ENCODE assay signal across 15 mouse cellular contexts in the genomic region with DNA sequence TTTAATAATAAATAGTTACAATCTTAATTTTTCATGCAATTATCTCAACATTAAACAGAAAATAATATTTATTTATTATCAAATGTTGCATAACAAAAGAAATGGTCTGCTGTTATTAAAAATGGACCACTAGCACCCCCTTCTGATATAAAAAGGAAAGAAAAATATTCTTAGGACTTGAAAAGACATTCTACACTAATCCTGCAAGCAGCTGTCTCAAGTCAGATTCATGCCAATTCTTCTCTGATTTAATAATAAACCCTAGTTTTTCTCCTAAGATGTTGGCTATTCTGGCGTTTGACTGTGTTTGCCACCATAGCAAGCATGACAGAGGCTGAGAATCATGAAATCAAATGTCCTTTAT.
A peak's percentile ranks its signal among the peaks of the same experiment; 100 is the strongest.
DNase-seq lines count a peak whose midpoint lies in the region; ATAC-seq and TF ChIP-seq lines count a peak whose summit lies in the region.
"Had no signal": no experiment of that assay in that cellular context is flagged by ENCODE, and none has a peak within 500 bp of the region (broad histone marks: within the 10 kb centered on the region; RNA-seq: fewer than 3 reads in every experiment).

No protein-coding gene starts in this region.

- 50% methylated on average over 1 of the region's 1 CpGs for WGBS in hindbrain, embryonic 15.5 days
- WGBS in hindbrain, embryonic 16.5 days = 45% methylated on average over 1 of the region's 1 CpGs
- WGBS in forebrain, postnatal 0 days = 18% methylated on average over 1 of the region's 1 CpGs

- H3K27me3 ChIP-seq in hindbrain, embryonic 15.5 days = no peaks in the 10 kb centered on the region
- H3K27me3 ChIP-seq in hindbrain, embryonic 16.5 days (replicated peaks; ENCODE audit: control insufficient read depth, insufficient read depth, low read length) = no peaks in the 10 kb centered on the region
- H3K27me3 ChIP-seq in C2C12 (ENCODE audit: control insufficient read depth, insufficient read depth, insufficient read length) = no peaks in the 10 kb centered on the region
- no peaks in the 10 kb centered on the region for H3K27me3 ChIP-seq in forebrain, postnatal 0 days (ENCODE audit: insufficient read depth, low read length)
- H3K27me3 ChIP-seq: heart, embryonic 12.5 days had no signal

- no peak overlapping the region for H3K27ac ChIP-seq in hindbrain, embryonic 15.5 days (replicated peaks)
- no peak overlapping the region for H3K27ac ChIP-seq in hindbrain, embryonic 16.5 days (ENCODE audit: low read depth, low read length)
- no peak overlapping the region for H3K27ac ChIP-seq in forebrain, postnatal 0 days (ENCODE audit: low read depth, low read length)

- no peak overlapping the region for H3K4me3 ChIP-seq in hindbrain, embryonic 15.5 days
- H3K4me3 ChIP-seq in hindbrain, embryonic 16.5 days (ENCODE audit: low read length) = no peak overlapping the region
- H3K4me3 ChIP-seq in C2C12 (ENCODE audit: insufficient read depth, poor library complexity, severe bottlenecking) = no peak overlapping the region
- no peak overlapping the region for H3K4me3 ChIP-seq in forebrain, postnatal 0 days (ENCODE audit: low read depth, low read length)
- H3K4me3 ChIP-seq: heart, embryonic 12.5 days; myocyte had no signal

- TF ChIP-seq CTCF in C2C12 (IDR thresholded peaks at IDR 0.05; ENCODE audit: control insufficient read depth, insufficient read depth, insufficient read length) = no peak
- peak; percentile 40 for TF ChIP-seq CTCF in forebrain, postnatal 0 days (IDR thresholded peaks at IDR 0.05; ENCODE audit: low read depth)

- H3K4me2 ChIP-seq in hindbrain, embryonic 15.5 days = no peak overlapping the region
- H3K4me2 ChIP-seq in hindbrain, embryonic 16.5 days (ENCODE audit: low read length) = no peak overlapping the region
- no peak overlapping the region for H3K4me2 ChIP-seq in forebrain, postnatal 0 days (ENCODE audit: low read depth)
- H3K4me2 ChIP-seq: heart, embryonic 12.5 days had no signal

- H3K4me1 ChIP-seq in hindbrain, embryonic 15.5 days (replicated peaks) = 0 out of 2 replicates have a peak, but pooled peaks cover 2% of the 10 kb centered on the region
- H3K4me1 ChIP-seq in hindbrain, embryonic 16.5 days (ENCODE audit: control insufficient read depth, insufficient read depth, low read depth, low read length) = no peaks in the 10 kb centered on the region
- H3K4me1 ChIP-seq in forebrain, postnatal 0 days (ENCODE audit: insufficient read depth) = no peaks in the 10 kb centered on the region; the same call in 1 of the 2 replicates
- H3K4me1 ChIP-seq: heart, embryonic 12.5 days had no signal

- no peak overlapping the region for H3K9ac ChIP-seq in hindbrain, embryonic 15.5 days
- H3K9ac ChIP-seq in hindbrain, embryonic 16.5 days (ENCODE audit: low read depth, low read length) = no peak overlapping the region
- no peak overlapping the region for H3K9ac ChIP-seq in forebrain, postnatal 0 days
- H3K9ac ChIP-seq: heart, embryonic 12.5 days; liver, postnatal 0 days had no signal

- H3K9me3 ChIP-seq in hindbrain, embryonic 15.5 days = no peaks in the 10 kb centered on the region
- no peaks in the 10 kb centered on the region for H3K9me3 ChIP-seq in hindbrain, embryonic 16.5 days (ENCODE audit: control insufficient read depth, low read length)
- no peaks in the 10 kb centered on the region for H3K9me3 ChIP-seq in forebrain, postnatal 0 days (ENCODE audit: low read length)
- H3K9me3 ChIP-seq: heart, embryonic 12.5 days had no signal

- no peaks in the 10 kb centered on the region for H3K36me3 ChIP-seq in hindbrain, embryonic 15.5 days
- H3K36me3 ChIP-seq in hindbrain, embryonic 16.5 days (ENCODE audit: control insufficient read depth, insufficient read depth, low read length) = no peaks in the 10 kb centered on the region
- no peaks in the 10 kb centered on the region for H3K36me3 ChIP-seq in C2C12 (ENCODE audit: control insufficient read depth, insufficient read depth)
- no peaks in the 10 kb centered on the region for H3K36me3 ChIP-seq in forebrain, postnatal 0 days (ENCODE audit: insufficient read depth)
- H3K36me3 ChIP-seq: heart, embryonic 12.5 days had no signal

- H3K79me3 ChIP-seq in C2C12 (ENCODE audit: low read depth) = no peaks in the 10 kb centered on the region

- DNase-seq in 3T3-L1 (ENCODE audit: low read depth, low spot score) = peak; percentile 50
- peak; percentile 57 for DNase-seq in forebrain, postnatal 0 days
- no peak for DNase-seq in urinary bladder, postnatal 25 days (ENCODE audit: low spot score)
- DNase-seq in thymus, postnatal 25 days = no peak
- DNase-seq: adrenal gland, postnatal 36 days; cerebellum, adult 9-11 months; kidney, adult 11 months; liver, postnatal 0 days; right cerebral cortex, postnatal 14 days had no signal

- 0 out of 2 replicates have a peak, but pooled peaks have one; percentile 48 for ATAC-seq in hindbrain, embryonic 15.5 days (ENCODE audit: low FRiP score, low read depth)
- no peak for ATAC-seq in hindbrain, embryonic 16.5 days
- peak; percentile 45; the same call in 1 of the 2 replicates for ATAC-seq in forebrain, postnatal 0 days
- ATAC-seq: liver, postnatal 0 days; Patski had no signal

- H3ac ChIP-seq in C2C12 (ENCODE audit: control insufficient read depth, insufficient read length, low read depth) = no peak overlapping the region

- H3K79me2 ChIP-seq in C2C12 (ENCODE audit: control insufficient read depth, insufficient read depth) = no peaks in the 10 kb centered on the region

TF ChIP-seq in C2C12, 6 proteins besides CTCF, POLR2A, EP300 and RAD21:
- TF ChIP-seq MAX (IDR thresholded peaks at IDR 0.05) (no peak), MYOG (IDR thresholded peaks at IDR 0.05; ENCODE audit: control insufficient read depth, extremely low read depth, insufficient read length) (no peak), USF1 (IDR thresholded peaks at IDR 0.05; ENCODE audit: low read depth) (no peak), CEBPB (IDR thresholded peaks at IDR 0.05; ENCODE audit: low read depth) (peak; percentile 10), FOSL1 (IDR thresholded peaks at IDR 0.05; ENCODE audit: insufficient read depth, low read length, poor library complexity, severe bottlenecking) (no peak), MYOD1 (IDR thresholded peaks at IDR 0.05; ENCODE audit: control insufficient read depth, insufficient read length, low read depth) (no peak)

Comparison
In these comparisons a context has a peak if more than half of its experiments do, and no peak if none do; other contexts are left out.
1. DNase-seq: peak in 3T3-L1 (single experiment) and forebrain, postnatal 0 days (single experiment); none in urinary bladder, postnatal 25 days (single experiment) and thymus, postnatal 25 days (single experiment).